Mouse (Mus musculus): ENCODE measurements around the gene Arl15. TPM values are rescaled to one million over a fixed set of nuclear protein-coding genes. Genes with fewer than 3 reads are reported as not detected.

Arl15 gene
- polyA plus RNA-seq, 1 experiment from 2014 or later = 11.8 TPM

GRCm38 (mm10) chr13:113854551-113855312 is 60.4 kb downstream of the Arl15 start:
- Histone ChIP-seq H3K27me3 (ENCODE audit: insufficient read depth, low read length) (no peaks in the 10 kb centered on the region), H3K4me1 (ENCODE audit: insufficient read depth) (peaks cover 3% of the 10 kb centered on the region; the same call in 1 of the 2 replicates), H3K4me2 (no peak overlapping the region), H3K27ac (ENCODE audit: low read depth) (no peak overlapping the region; the same call in 1 of the 2 replicates), H3K9me3 (ENCODE audit: low read depth, low read length) (no peaks in the 10 kb centered on the region), H3K4me3 (ENCODE audit: low read depth, low read length) (no peak overlapping the region), H3K36me3 (ENCODE audit: insufficient read depth) (no peaks in the 10 kb centered on the region), H3K9ac (no peak overlapping the region)
- DNase-seq (peak; percentile 34), ATAC-seq (ENCODE audit: insufficient read depth) (no peak)
- TF ChIP-seq CTCF (IDR thresholded peaks at IDR 0.05; ENCODE audit: low read depth) = no peak
- WGBS = 46% methylated on average over 13 of the region's 13 CpGs

GRCm38 (mm10) chr13:113856946-113857345 is 62.6 kb downstream of the Arl15 start:
- Histone ChIP-seq H3K4me2 (no peak overlapping the region), H3K27me3 (ENCODE audit: insufficient read depth, low read length) (no peaks in the 10 kb centered on the region), H3K9ac (no peak overlapping the region), H3K4me3 (ENCODE audit: low read depth, low read length) (no peak overlapping the region), H3K4me1 (ENCODE audit: insufficient read depth) (peaks cover 3% of the 10 kb centered on the region; the same call in 1 of the 2 replicates), H3K27ac (ENCODE audit: low read depth) (no peak overlapping the region), H3K36me3 (ENCODE audit: insufficient read depth) (no peaks in the 10 kb centered on the region), H3K9me3 (ENCODE audit: low read depth, low read length) (no peaks in the 10 kb centered on the region)
- DNase-seq (no peak), ATAC-seq (ENCODE audit: insufficient read depth) (no peak)
- WGBS = 75% methylated on average over 4 of the region's 4 CpGs
- no peak for TF ChIP-seq CTCF (IDR thresholded peaks at IDR 0.05; ENCODE audit: low read depth)

- no peak for ATAC-seq (ENCODE audit: insufficient read depth)
- TF ChIP-seq CTCF (IDR thresholded peaks at IDR 0.05; ENCODE audit: low read depth) = no peak
- 61% methylated on average over 13 of the region's 13 CpGs for WGBS
- H3K4me3 ChIP-seq (ENCODE audit: low read depth, low read length) = no peak overlapping the region
- H3K27me3 ChIP-seq (ENCODE audit: insufficient read depth, low read length) = no peaks in the 10 kb centered on the region
- no peak overlapping the region for H3K4me2 ChIP-seq
- no peaks in the 10 kb centered on the region for H3K9me3 ChIP-seq (ENCODE audit: low read depth, low read length)
- no peak overlapping the region for H3K27ac ChIP-seq (ENCODE audit: low read depth)
- no peaks in the 10 kb centered on the region for H3K36me3 ChIP-seq (ENCODE audit: insufficient read depth)
- DNase-seq = no peak
- no peak overlapping the region for H3K9ac ChIP-seq
- peaks cover 3% of the 10 kb centered on the region; the same call in 1 of the 2 replicates for H3K4me1 ChIP-seq (ENCODE audit: insufficient read depth)
Observed at GRCm38 (mm10) chr13:113858667-113859391, 64.5 kb downstream of the Arl15 start.

- H3K4me1 ChIP-seq (ENCODE audit: insufficient read depth) = 0 out of 2 replicates have a peak, but pooled peaks cover 3% of the 10 kb centered on the region
Observed at GRCm38 (mm10) chr13:113859392-113859776, 65.1 kb downstream of the Arl15 start.

GRCm38 (mm10) chr13:113860816-113861215 is 66.5 kb downstream of the Arl15 start:
- no peaks in the 10 kb centered on the region for H3K36me3 ChIP-seq (ENCODE audit: insufficient read depth)
- 81% methylated on average over 4 of the region's 4 CpGs for WGBS
- H3K4me2 ChIP-seq = no peak overlapping the region
- no peaks in the 10 kb centered on the region for H3K27me3 ChIP-seq (ENCODE audit: insufficient read depth, low read length)
- H3K9me3 ChIP-seq (ENCODE audit: low read depth, low read length) = no peaks in the 10 kb centered on the region
- no peak overlapping the region for H3K27ac ChIP-seq (ENCODE audit: low read depth)
- no peaks in the 10 kb centered on the region for H3K4me1 ChIP-seq (ENCODE audit: insufficient read depth)
- H3K9ac ChIP-seq = no peak overlapping the region
- no peak for TF ChIP-seq CTCF (IDR thresholded peaks at IDR 0.05; ENCODE audit: low read depth)
- no peak overlapping the region for H3K4me3 ChIP-seq (ENCODE audit: low read depth, low read length)
- DNase-seq (no peak), ATAC-seq (ENCODE audit: insufficient read depth) (no peak)

More at GRCm38 (mm10) chr13:113859392-113859776, 65.1 kb downstream of the Arl15 start:
- Histone ChIP-seq H3K27ac (ENCODE audit: low read depth) (no peak overlapping the region), H3K9me3 (ENCODE audit: low read depth, low read length) (no peaks in the 10 kb centered on the region), H3K4me2 (no peak overlapping the region), H3K36me3 (ENCODE audit: insufficient read depth) (no peaks in the 10 kb centered on the region), H3K27me3 (ENCODE audit: insufficient read depth, low read length) (no peaks in the 10 kb centered on the region), H3K4me3 (ENCODE audit: low read depth, low read length) (no peak overlapping the region), H3K9ac (no peak overlapping the region)
- DNase-seq = no peak
- no peak for TF ChIP-seq CTCF (IDR thresholded peaks at IDR 0.05; ENCODE audit: low read depth)
- WGBS = 86% methylated on average over 11 of the region's 11 CpGs
- ATAC-seq (ENCODE audit: insufficient read depth) = no peak

GRCm38 (mm10) chr13:113861231-113861630 is 66.9 kb downstream of the Arl15 start:
- Histone ChIP-seq H3K27ac (ENCODE audit: low read depth) (no peak overlapping the region), H3K9me3 (ENCODE audit: low read depth, low read length) (no peaks in the 10 kb centered on the region), H3K36me3 (ENCODE audit: insufficient read depth) (no peaks in the 10 kb centered on the region), H3K4me1 (ENCODE audit: insufficient read depth) (no peaks in the 10 kb centered on the region), H3K4me3 (ENCODE audit: low read depth, low read length) (no peak overlapping the region), H3K27me3 (ENCODE audit: insufficient read depth, low read length) (no peaks in the 10 kb centered on the region), H3K4me2 (no peak overlapping the region), H3K9ac (no peak overlapping the region)
- ATAC-seq (ENCODE audit: insufficient read depth) = no peak
- WGBS = 91% methylated on average over 9 of the region's 9 CpGs
- no peak for TF ChIP-seq CTCF (IDR thresholded peaks at IDR 0.05; ENCODE audit: low read depth)
- DNase-seq = no peak

GRCm38 (mm10) chr13:113862951-113863350 is 68.6 kb downstream of the Arl15 start:
- no peak overlapping the region for H3K9ac ChIP-seq
- TF ChIP-seq CTCF (IDR thresholded peaks at IDR 0.05; ENCODE audit: low read depth) = no peak
- no peak overlapping the region for H3K27ac ChIP-seq (ENCODE audit: low read depth)
- ATAC-seq (ENCODE audit: insufficient read depth) = no peak
- no peaks in the 10 kb centered on the region for H3K9me3 ChIP-seq (ENCODE audit: low read depth, low read length)
- H3K27me3 ChIP-seq (ENCODE audit: insufficient read depth, low read length) = no peaks in the 10 kb centered on the region
- DNase-seq = no peak
- H3K4me3 ChIP-seq (ENCODE audit: low read depth, low read length) = no peak overlapping the region
- H3K36me3 ChIP-seq (ENCODE audit: insufficient read depth) = no peaks in the 10 kb centered on the region
- 81% methylated on average over 10 of the region's 10 CpGs for WGBS
- no peak overlapping the region for H3K4me2 ChIP-seq
- H3K4me1 ChIP-seq (ENCODE audit: insufficient read depth) = no peaks in the 10 kb centered on the region
